Mouse (Mus musculus) central nervous system, embryonic 14 days (tissue): ENCODE data around the gene Ankrd44. TPM values are rescaled to one million over a fixed set of nuclear protein-coding genes. Genes with fewer than 3 reads are reported as not detected.

Source experiments
- polyA plus RNA-seq: library from polyadenylated mRNA; depleted of rRNA; stranded (reverse); fragments of >200 nt; gene quantifications from 2 replicates; pipeline ENCODE4 v1.2.3, GENCODE M21; 2012; rRNA removed

Ankrd44 gene
- polyA plus RNA-seq: 49.9 and 50.0 TPM in 2 replicates

GRCm38 (mm10) chr1:54925971-54926771 is at the start of gene Ankrd44:
Gene Ankrd44 (minus strand): TSS chr1:54926387.

Other genes with a start within 250 kb of the Ankrd44 start
- gene Sf3b1, start 101.1 kb upstream of the Ankrd44 start, polyA plus RNA-seq: 228 and 247 TPM in 2 replicates
- gene Coq10b, start 126.4 kb upstream of the Ankrd44 start, polyA plus RNA-seq: 19.0 and 21.6 TPM in 2 replicates
- gene Hspe1, start 161.7 kb upstream of the Ankrd44 start, polyA plus RNA-seq: 191 and 215 TPM in 2 replicates
- gene Hspd1, start 161.9 kb upstream of the Ankrd44 start, polyA plus RNA-seq: 146 and 156 TPM in 2 replicates
- 48.4 and 54.4 TPM in 2 replicates for gene Mob4, start 204.8 kb upstream of the Ankrd44 start, polyA plus RNA-seq